Mouse (Mus musculus): Measurements from ENCODE around the gene Lrrc52. TPM values are rescaled to one million over a fixed set of nuclear protein-coding genes. Genes with fewer than 3 reads are reported as not detected.

Lrrc52 gene
- total RNA-seq, 2 experiments from 2014 or later = not detected

DNA sequence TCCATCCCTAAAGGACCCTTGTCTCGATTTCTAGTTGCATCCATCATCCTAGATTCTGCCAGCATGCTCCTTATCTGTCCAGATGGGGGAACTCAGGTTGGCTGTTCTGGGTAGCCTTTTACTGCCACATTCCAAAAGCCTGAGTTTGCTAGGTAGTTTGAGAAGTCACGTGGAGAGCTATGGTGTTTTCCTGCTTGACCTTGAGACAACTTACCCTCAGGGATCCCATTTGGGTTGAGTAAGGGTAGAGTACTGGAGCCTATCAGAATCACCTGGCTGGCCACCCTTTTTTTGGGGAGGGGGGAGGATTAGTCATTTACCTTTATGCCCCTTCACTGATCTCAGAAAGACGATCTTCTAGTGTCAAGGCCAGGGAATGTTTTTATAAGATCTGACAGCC lies 9.3 kb downstream of the Lrrc52 start:
- no peak overlapping the region for H3K4me3 ChIP-seq
- H3K27ac ChIP-seq = no peak overlapping the region
- no peak for TF ChIP-seq CTCF (conservative IDR thresholded peaks at IDR 0.05)
- no peak for DNase-seq (ENCODE audit: low spot score in 2 of 2)

GRCm38 (mm10) chr1:167453048-167453447 lies 13.5 kb downstream of the Lrrc52 start:
- DNase-seq (ENCODE audit: low spot score in 2 of 2) = no peak
- Histone ChIP-seq H3K4me3 (no peak overlapping the region), H3K27ac (no peak overlapping the region)
- TF ChIP-seq CTCF (conservative IDR thresholded peaks at IDR 0.05) = no peak

- TF ChIP-seq CTCF (conservative IDR thresholded peaks at IDR 0.05) = no peak
- no peak for DNase-seq (ENCODE audit: low spot score in 2 of 2)
- no peak overlapping the region for H3K27ac ChIP-seq
- H3K4me3 ChIP-seq = no peak overlapping the region
Measured at GRCm38 (mm10) chr1:167452456-167452855, 14.1 kb downstream of the Lrrc52 start.

DNA sequence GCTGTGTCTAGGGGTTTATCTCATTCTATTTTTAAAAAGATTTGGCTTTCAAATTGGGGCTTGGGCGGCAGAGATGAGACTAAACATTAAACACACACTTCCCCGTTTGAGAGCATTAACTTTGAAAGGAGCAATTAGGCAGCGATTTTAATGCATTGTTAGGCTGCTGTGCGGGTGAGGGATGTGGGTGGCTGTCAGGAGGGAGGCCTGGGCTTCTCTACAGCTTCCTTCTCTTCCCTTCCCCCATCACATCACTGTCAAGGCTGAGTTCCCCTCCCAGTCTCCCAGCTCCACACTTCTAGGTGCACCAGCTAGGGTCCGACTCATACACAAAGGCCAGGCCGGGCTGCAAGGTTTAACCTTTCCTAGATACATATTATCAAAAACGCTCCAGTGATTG lies 18.0 kb downstream of the Lrrc52 start:
- no peak overlapping the region for H3K27ac ChIP-seq
- DNase-seq (ENCODE audit: low spot score in 2 of 2) = no peak
- TF ChIP-seq CTCF (conservative IDR thresholded peaks at IDR 0.05) = no peak

GRCm38 (mm10) chr1:167448088-167448487 lies 18.5 kb downstream of the Lrrc52 start:
- peak; percentile 68 for TF ChIP-seq CTCF (conservative IDR thresholded peaks at IDR 0.05)
- Histone ChIP-seq H3K4me3 (no peak overlapping the region), H3K27ac (no peak overlapping the region)
- no peak for DNase-seq (ENCODE audit: low spot score in 2 of 2)

More for the DNA sequence above, 18.0 kb downstream of the Lrrc52 start:
- no peak overlapping the region for H3K4me3 ChIP-seq

DNA sequence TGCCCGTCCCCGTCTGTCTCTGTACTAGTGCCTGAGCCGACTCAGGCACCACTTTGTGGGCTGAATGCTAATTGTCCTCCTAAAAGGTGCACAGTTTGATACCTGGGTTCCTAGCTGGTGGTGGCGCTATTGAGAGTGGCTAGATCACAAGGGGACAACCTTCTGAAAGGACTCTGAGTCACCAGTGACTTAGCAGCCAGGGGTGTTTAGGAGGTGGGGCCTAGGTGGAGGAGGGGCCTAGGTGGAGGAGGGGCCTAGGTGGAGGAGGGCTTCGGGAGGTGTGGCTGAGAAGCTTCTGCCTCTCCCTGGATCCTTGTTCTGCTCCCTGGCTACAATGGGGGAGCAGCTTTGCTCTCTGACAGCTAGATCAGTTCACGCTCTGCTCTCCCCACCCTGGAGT lies 20.1 kb downstream of the Lrrc52 start:
- no peak for DNase-seq (ENCODE audit: low spot score in 2 of 2)
- no peak for TF ChIP-seq CTCF (conservative IDR thresholded peaks at IDR 0.05)
- Histone ChIP-seq H3K27ac (no peak overlapping the region), H3K4me3 (no peak overlapping the region)

DNA sequence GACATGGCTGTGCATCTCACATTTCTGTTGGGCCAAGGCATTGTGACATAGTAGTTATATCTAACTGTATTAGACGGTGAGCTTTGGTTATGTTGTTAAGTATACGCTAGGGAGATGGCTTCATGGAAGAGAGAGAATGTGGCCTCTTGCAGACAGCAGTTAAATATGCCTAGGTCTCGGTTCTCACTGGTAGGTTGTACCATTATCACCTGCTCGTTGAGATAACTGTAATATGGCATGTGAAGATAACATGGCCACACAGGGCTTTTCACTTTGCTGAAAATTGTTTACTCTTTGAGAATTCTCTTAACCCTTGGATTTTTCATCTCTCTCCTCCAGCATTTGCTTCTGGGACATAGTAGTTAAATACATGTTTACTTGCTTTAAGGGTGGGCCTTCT lies 21.4 kb downstream of the Lrrc52 start:
- H3K27ac ChIP-seq = no peak overlapping the region
- no peak overlapping the region for H3K4me3 ChIP-seq
- DNase-seq (ENCODE audit: low spot score in 2 of 2) = no peak
- TF ChIP-seq CTCF (conservative IDR thresholded peaks at IDR 0.05) = no peak

DNA sequence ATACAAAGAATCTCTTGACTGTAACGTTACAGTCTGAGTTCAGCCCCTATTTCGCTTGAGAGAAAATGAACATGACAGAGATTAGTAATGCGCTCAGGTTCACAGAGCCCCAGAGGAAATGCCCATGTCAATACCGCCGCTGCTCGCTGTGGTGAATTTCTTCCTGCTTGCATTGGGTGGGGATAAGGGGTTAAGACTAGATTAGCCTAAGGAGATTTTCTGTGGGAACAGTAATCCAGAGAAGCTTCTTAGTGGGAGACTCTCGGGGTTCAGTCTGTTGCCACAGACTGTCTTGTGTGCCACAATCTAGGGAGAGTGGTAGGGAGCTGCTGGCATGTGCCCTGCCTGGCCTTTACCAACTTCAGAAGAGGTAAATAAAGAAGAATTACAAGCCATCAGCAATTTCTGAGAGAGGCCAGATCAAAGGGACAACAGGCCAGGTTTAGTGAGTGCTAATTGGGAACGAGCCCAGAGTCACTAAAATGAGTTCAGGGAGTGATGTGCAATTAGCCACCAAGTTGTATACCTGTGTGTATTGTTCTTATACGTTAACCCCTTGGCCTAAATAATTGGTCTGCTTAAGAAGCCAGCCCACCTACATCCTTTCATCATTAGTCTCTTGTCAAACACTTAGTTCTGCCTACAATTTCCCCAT lies 28.2 kb downstream of the Lrrc52 start:
- no peak overlapping the region for H3K4me3 ChIP-seq
- no peak for TF ChIP-seq CTCF (conservative IDR thresholded peaks at IDR 0.05)
- no peak overlapping the region for H3K27ac ChIP-seq
- DNase-seq (ENCODE audit: low spot score in 2 of 2) = no peak

GRCm38 (mm10) chr1:167437091-167437490 lies 29.5 kb downstream of the Lrrc52 start:
- TF ChIP-seq CTCF (conservative IDR thresholded peaks at IDR 0.05) = no peak
- DNase-seq (ENCODE audit: low spot score in 2 of 2) = no peak
- Histone ChIP-seq H3K4me3 (no peak overlapping the region), H3K27ac (no peak overlapping the region)

DNA sequence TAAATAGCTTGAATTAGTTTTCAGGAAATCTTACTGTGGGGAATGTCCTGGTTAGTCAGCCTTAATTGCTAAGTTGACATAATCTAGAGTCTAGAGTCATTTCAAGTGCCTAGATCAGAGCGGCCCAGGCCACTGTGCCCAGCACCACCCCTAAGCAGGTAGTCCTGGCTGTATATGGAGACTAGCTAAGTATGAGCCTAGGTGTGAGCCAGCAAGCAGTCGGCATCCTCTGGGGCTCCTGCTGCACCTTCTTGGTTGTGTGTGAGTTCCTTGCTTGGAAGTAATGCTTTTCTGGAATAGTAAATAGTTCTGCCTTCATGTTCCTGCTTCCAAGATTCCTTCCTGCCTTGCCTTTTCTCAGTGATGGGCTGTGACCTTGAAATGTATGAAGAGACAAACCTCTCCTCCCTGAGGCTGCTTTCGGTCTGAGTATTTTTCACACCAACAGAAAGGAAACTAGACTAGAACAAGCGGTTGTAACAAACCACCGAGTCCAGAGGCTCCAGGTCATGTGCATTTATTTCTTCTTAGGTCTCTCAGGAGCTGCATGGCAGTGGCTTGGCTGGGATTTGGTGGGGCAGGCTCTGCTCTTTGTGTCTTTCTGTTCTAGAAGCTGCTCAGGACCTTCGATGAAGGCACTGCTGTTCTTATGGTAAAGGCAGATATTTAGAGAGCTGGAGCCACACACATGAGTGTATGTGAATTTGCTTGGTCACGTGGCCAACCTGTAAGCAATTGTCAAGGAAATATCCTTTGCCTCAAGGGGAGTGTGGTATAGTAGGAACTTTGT lies 30.2 kb downstream of the Lrrc52 start:
- H3K27ac ChIP-seq = no peak overlapping the region
- DNase-seq (ENCODE audit: low spot score in 2 of 2) = no peak
- H3K4me3 ChIP-seq = no peak overlapping the region
- no peak for TF ChIP-seq CTCF (conservative IDR thresholded peaks at IDR 0.05)

DNA sequence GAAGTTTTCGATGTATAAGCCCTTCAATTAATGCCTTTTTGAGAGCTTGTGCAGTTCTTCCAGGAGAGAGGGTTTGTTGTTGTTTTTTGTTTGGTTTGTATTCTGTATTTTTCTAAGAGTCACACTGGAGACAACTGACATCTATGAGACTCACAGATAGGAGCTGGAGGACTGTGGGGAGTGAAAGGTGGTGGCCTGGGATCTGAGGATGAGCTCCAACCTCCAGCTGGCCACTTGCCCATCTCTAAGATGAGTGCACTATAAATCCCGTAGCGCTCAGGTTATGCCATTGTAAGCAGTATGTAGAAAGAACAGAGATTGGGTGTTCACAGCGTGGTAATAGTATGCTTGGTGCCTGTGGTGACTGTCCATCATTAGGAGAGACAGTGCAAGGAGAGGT lies 31.6 kb downstream of the Lrrc52 start:
- DNase-seq (ENCODE audit: low spot score in 2 of 2) = no peak
- Histone ChIP-seq H3K27ac (no peak overlapping the region), H3K4me3 (no peak overlapping the region)
- no peak for TF ChIP-seq CTCF (conservative IDR thresholded peaks at IDR 0.05)

DNA sequence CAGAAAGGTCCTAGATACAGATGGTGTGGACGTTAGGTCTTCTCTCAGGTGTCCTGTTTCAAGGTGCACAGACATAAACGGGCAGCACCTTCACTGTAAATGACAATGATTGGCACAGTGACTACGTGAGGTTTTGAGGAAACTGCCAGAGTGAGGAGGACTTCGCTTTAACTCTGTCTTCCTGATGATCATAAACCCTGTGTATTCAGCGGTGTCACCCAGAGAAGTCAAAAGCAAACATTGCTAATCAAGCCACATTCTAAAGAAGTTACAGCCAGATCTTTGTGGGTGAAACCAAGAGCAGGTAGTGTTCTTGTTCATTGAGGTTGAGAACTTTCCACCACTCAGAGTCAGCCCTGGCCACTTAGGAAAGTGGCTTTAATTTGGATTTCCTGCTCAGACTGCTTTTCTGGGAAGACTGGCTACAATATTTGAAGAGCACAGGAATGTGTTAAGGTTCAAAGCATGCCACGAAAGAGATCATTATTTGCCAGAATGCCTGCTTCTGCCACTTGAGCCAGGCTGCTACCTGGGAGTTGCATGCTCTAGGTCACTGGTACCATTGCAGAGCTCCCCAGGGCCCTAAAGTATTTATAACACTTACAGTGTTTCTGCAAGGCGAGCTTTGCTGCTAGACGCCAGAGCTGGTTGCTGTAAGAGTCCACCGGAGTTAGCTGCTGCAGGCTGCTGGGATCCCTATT lies 35.5 kb downstream of the Lrrc52 start:
- TF ChIP-seq CTCF (conservative IDR thresholded peaks at IDR 0.05) = no peak
- no peak for DNase-seq (ENCODE audit: low spot score in 2 of 2)

GRCm38 (mm10) chr1:167426681-167427080 lies 39.9 kb downstream of the Lrrc52 start:
- Histone ChIP-seq H3K27ac (no peak overlapping the region), H3K4me3 (no peak overlapping the region)
- no peak for DNase-seq (ENCODE audit: low spot score in 2 of 2)
- no peak for TF ChIP-seq CTCF (conservative IDR thresholded peaks at IDR 0.05)

More for the DNA sequence above, 35.5 kb downstream of the Lrrc52 start:
- Histone ChIP-seq H3K4me3 (no peak overlapping the region), H3K27ac (no peak overlapping the region)

Measured in layer of hippocampus, adult 2 months (tissue).